Mouse (Mus musculus): ENCODE results near the gene Dnm1l.
"Not testable (repeated sequence)": the region's sequence is repeated elsewhere in the genome, so short reads cannot be mapped to it uniquely, and the experiment has no call there.

DNA sequence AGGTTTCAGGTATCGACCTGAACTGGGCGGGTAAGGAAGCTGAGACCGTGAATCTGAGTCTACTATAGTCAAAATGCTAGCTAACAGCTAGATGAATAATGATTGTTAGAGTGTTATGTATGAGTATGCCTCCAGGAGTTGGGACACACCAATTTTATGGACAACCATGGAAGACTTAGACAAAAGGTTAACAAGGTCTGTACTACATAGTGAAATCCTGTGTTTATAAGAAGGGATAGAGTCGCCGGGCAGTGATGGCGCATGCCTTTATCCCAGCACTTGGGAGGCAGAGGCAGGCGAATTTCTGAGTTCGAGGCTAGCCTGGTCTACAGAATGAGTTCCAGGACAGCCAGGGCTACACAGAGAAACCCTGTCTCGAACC, 333 bp upstream of the Dnm1l start:
- TF ChIP-seq POLR2A (IDR thresholded peaks at IDR 0.05; ENCODE audit: insufficient read length, low read depth); MAX (IDR thresholded peaks at IDR 0.05; ENCODE audit: low read depth); USF1 (IDR thresholded peaks at IDR 0.05; ENCODE audit: low read depth); CEBPB (IDR thresholded peaks at IDR 0.05; ENCODE audit: insufficient read depth, poor library complexity, severe bottlenecking); SRF (IDR thresholded peaks at IDR 0.05; ENCODE audit: control insufficient read depth, insufficient read length, low read depth); MYOG (IDR thresholded peaks at IDR 0.05; ENCODE audit: control insufficient read depth in 1 of 3, insufficient read depth in 1 of 3, insufficient read length in 2 of 3, low read depth in 2 of 3): not testable (repeated sequence)

Measured in myocyte (in vitro differentiated cells).